ENCODE assay signal across 7 mouse cellular contexts in genomic region chr8:84980622-84981358, GRCm38 (mm10). TPM values are rescaled to one million over a fixed set of nuclear protein-coding genes. Genes with fewer than 3 reads are reported as not detected.
DNase-seq lines count a peak whose midpoint lies in the region; ATAC-seq and TF ChIP-seq lines count a peak whose summit lies in the region.

No protein-coding gene starts in this region.

- TF ChIP-seq CTCF in C2C12 (IDR thresholded peaks at IDR 0.05; ENCODE audit: control insufficient read depth, insufficient read depth, insufficient read length) (no peak), G1E (IDR thresholded peaks at IDR 0.05; ENCODE audit: low read depth, low read length) (no peak)
- TF ChIP-seq CTCF in cortical plate, adult 2 months (IDR thresholded peaks at IDR 0.05; ENCODE audit: extremely low read depth, insufficient read depth, low read length): no peak
- TF ChIP-seq CTCF in stomach, postnatal 0 days (IDR thresholded peaks at IDR 0.05; ENCODE audit: low read depth): no peak

- no peak for DNase-seq in G1E (ENCODE audit: low spot score)
- DNase-seq in heart, postnatal 10 days: peak; percentile 87 to 88
- peak; percentile 98 for DNase-seq in kidney, postnatal 36 days
- DNase-seq in lung, postnatal 4 days: peak; percentile 88 to 93
- peak; percentile 83 for DNase-seq in stomach, postnatal 0 days (ENCODE audit: low spot score)

- peak overlapping the region; percentile 57 for H3K27ac ChIP-seq in cortical plate, adult 2 months (ENCODE audit: insufficient read depth, low read length)
- peak overlapping the region; percentile 98 for H3K27ac ChIP-seq in stomach, postnatal 0 days (replicated peaks)

- H3ac ChIP-seq in C2C12 (ENCODE audit: control insufficient read depth, insufficient read length, low read depth): no peak overlapping the region

- H3K9ac ChIP-seq in stomach, postnatal 0 days (ENCODE audit: low read length): peak overlapping the region; percentile 66

- H3K79me3 ChIP-seq in C2C12 (ENCODE audit: low read depth): peaks cover 17% of the 10 kb centered on the region

- H3K4me3 ChIP-seq in C2C12 (ENCODE audit: insufficient read depth, poor library complexity, severe bottlenecking): peak overlapping the region; percentile 25
- peak overlapping the region; percentile 87; the same call in 1 of the 2 replicates for H3K4me3 ChIP-seq in G1E (ENCODE audit: low read depth, low read length)
- no peak overlapping the region for H3K4me3 ChIP-seq in cortical plate, adult 2 months (ENCODE audit: insufficient read depth, low read length)
- H3K4me3 ChIP-seq in stomach, postnatal 0 days (ENCODE audit: low read depth, low read length): peak overlapping the region; percentile 80; the same call in 1 of the 2 replicates

- H3K4me1 ChIP-seq in G1E (ENCODE audit: insufficient read depth, low read depth, low read length): peaks cover 88% of the 10 kb centered on the region
- peaks cover 3% of the 10 kb centered on the region; the same call in 1 of the 2 replicates for H3K4me1 ChIP-seq in cortical plate, adult 2 months (ENCODE audit: control insufficient read depth, insufficient read depth, low read length)
- H3K4me1 ChIP-seq in stomach, postnatal 0 days (replicated peaks; ENCODE audit: control insufficient read depth, insufficient read depth): peaks cover 33% of the 10 kb centered on the region

- H3K79me2 ChIP-seq in C2C12 (ENCODE audit: control insufficient read depth, insufficient read depth): peaks cover 34% of the 10 kb centered on the region

- no peak for TF ChIP-seq POLR2A in cortical plate, adult 2 months (IDR thresholded peaks at IDR 0.05; ENCODE audit: extremely low read depth, insufficient read depth, low read length)

- peak overlapping the region; percentile 96 for H3K4me2 ChIP-seq in stomach, postnatal 0 days (replicated peaks; ENCODE audit: low read depth)

- TF ChIP-seq EP300 in stomach, postnatal 0 days (optimal IDR thresholded peaks at IDR 0.05): no peak

- H3K36me3 ChIP-seq in C2C12 (ENCODE audit: control insufficient read depth, insufficient read depth) (peaks cover 9% of the 10 kb centered on the region), G1E (replicated peaks) (peaks cover 4% of the 10 kb centered on the region)
- no peaks in the 10 kb centered on the region for H3K36me3 ChIP-seq in stomach, postnatal 0 days (ENCODE audit: control insufficient read depth, insufficient read depth, low read length)

- no peak for ATAC-seq in G1E (ENCODE audit: extremely low read depth, insufficient number of reproducible peaks, low FRiP score, poor library complexity, severe bottlenecking)
- ATAC-seq in stomach, postnatal 0 days (ENCODE audit: low FRiP score, low TSS enrichment): no peak

- 26% methylated on average over 11 of the region's 11 CpGs for whole genome bisulfite sequencing in stomach, postnatal 0 days

- H3K27me3 ChIP-seq in C2C12 (ENCODE audit: control insufficient read depth, insufficient read depth, insufficient read length) (no peaks in the 10 kb centered on the region), G1E (ENCODE audit: insufficient read depth, low read length) (no peaks in the 10 kb centered on the region)
- no peaks in the 10 kb centered on the region for H3K27me3 ChIP-seq in stomach, postnatal 0 days (ENCODE audit: control insufficient read depth, insufficient read depth, low read length)

- intact Hi-C loops in heart, postnatal 10 days (cut with DNase I): no loop called here

- no peaks in the 10 kb centered on the region for H3K9me3 ChIP-seq in G1E (replicated peaks)
- H3K9me3 ChIP-seq in stomach, postnatal 0 days (ENCODE audit: control insufficient read depth, low read length): no peaks in the 10 kb centered on the region

TF ChIP-seq in C2C12, 6 proteins besides CTCF, POLR2A, EP300 and RAD21:
- TF ChIP-seq USF1 (IDR thresholded peaks at IDR 0.05; ENCODE audit: low read depth) (no peak), MYOD1 (IDR thresholded peaks at IDR 0.05; ENCODE audit: control insufficient read depth, insufficient read length, low read depth) (peak; percentile 92), MYOG (IDR thresholded peaks at IDR 0.05; ENCODE audit: control insufficient read depth, extremely low read depth, insufficient read length) (no peak), FOSL1 (IDR thresholded peaks at IDR 0.05; ENCODE audit: insufficient read depth, low read length, poor library complexity, severe bottlenecking) (no peak), MAX (IDR thresholded peaks at IDR 0.05) (peak; percentile 95), CEBPB (IDR thresholded peaks at IDR 0.05; ENCODE audit: low read depth) (no peak)
TF ChIP-seq in C2C12: peak in this region for 2.

RNA-seq across cellular contexts. Expression of gene Junb, which starts 2.3 kb away (rescaled TPM):
- polyA plus RNA-seq in C2C12 (2012; fragmentation: generic; extraction: Trizol) (158 TPM), G1E (2012) (66.8 and 78.5 TPM in 2 replicates)
- total RNA-seq in G1E (2014; fragmentation: Nextera tagmentation) (25.6 and 38.5 TPM in 2 replicates), G1E (2017) (23.8 and 33.6 TPM in 2 replicates)
- 57.5 and 81.7 TPM in 2 replicates for polyA plus RNA-seq in cortical plate, adult 2 months (2012; rRNA removed)
- total RNA-seq in heart, postnatal 10 days (2021): 10 to 100 TPM; 12.6 to 12.7 TPM
- polyA plus RNA-seq in stomach, postnatal 0 days (2015; fragmentation: Nextera tagmentation; extraction: Ambion mirVana): 88.5 and 95.9 TPM in 2 replicates

RNA-seq across cellular contexts. Expression of gene Hook2, which starts 9.6 kb away (rescaled TPM):
- polyA plus RNA-seq in C2C12 (2012; fragmentation: generic; extraction: Trizol) (7.0 TPM), G1E (2012) (12.2 and 12.7 TPM in 2 replicates)
- total RNA-seq in G1E (2014; fragmentation: Nextera tagmentation) (2.7 and 3.4 TPM in 2 replicates), G1E (2017) (7.9 and 8.2 TPM in 2 replicates)
- polyA plus RNA-seq in cortical plate, adult 2 months (2012; rRNA removed): 15.6 and 19.2 TPM in 2 replicates
- 1 to 10 TPM; 1.8 to 2.3 TPM for total RNA-seq in heart, postnatal 10 days (2021)
- polyA plus RNA-seq in stomach, postnatal 0 days (2015; fragmentation: Nextera tagmentation; extraction: Ambion mirVana): 28.8 and 30.9 TPM in 2 replicates

RNA-seq across cellular contexts. Expression of gene Rnaseh2a, which starts 11.2 kb away (rescaled TPM):
- 145 TPM for polyA plus RNA-seq in C2C12 (2012; fragmentation: generic; extraction: Trizol)
- total RNA-seq in G1E (2014; fragmentation: Nextera tagmentation): 162 and 174 TPM in 2 replicates
- 94.1 and 132 TPM in 2 replicates for total RNA-seq in G1E (2017)
- 477 and 636 TPM in 2 replicates for polyA plus RNA-seq in G1E (2012)
- polyA plus RNA-seq in cortical plate, adult 2 months (2012; rRNA removed): 37.3 and 37.7 TPM in 2 replicates
- 10 to 100 TPM; 53.4 to 55.4 TPM for total RNA-seq in heart, postnatal 10 days (2021)
- 79.4 and 80.1 TPM in 2 replicates for polyA plus RNA-seq in stomach, postnatal 0 days (2015; fragmentation: Nextera tagmentation; extraction: Ambion mirVana)

RNA-seq across cellular contexts. Expression of gene Prdx2, which starts 11.4 kb away (rescaled TPM):
- polyA plus RNA-seq in C2C12 (2012; fragmentation: generic; extraction: Trizol) (609 TPM), G1E (2012) (19.6 and 86.4 TPM in 2 replicates)
- total RNA-seq in G1E (2014; fragmentation: Nextera tagmentation) (134 and 185 TPM in 2 replicates), G1E (2017) (299 and 388 TPM in 2 replicates)
- 287 TPM in 2 replicates for polyA plus RNA-seq in cortical plate, adult 2 months (2012; rRNA removed)
- 100 to 1,000 TPM; 689 to 769 TPM for total RNA-seq in heart, postnatal 10 days (2021)
- 370 and 376 TPM in 2 replicates for polyA plus RNA-seq in stomach, postnatal 0 days (2015; fragmentation: Nextera tagmentation; extraction: Ambion mirVana)

RNA-seq across cellular contexts. Expression of gene Gm49661, which starts 11.6 kb away (rescaled TPM):
- not detected for polyA plus RNA-seq in C2C12 (2012; fragmentation: generic; extraction: Trizol)
- total RNA-seq in G1E (2014; fragmentation: Nextera tagmentation): not detected in 2 replicates
- not detected in 2 replicates for total RNA-seq in G1E (2017)
- polyA plus RNA-seq in G1E (2012): not detected in 2 replicates
- not detected in 2 replicates for polyA plus RNA-seq in cortical plate, adult 2 months (2012; rRNA removed)
- total RNA-seq in heart, postnatal 10 days (2021): 1 to 10 TPM in 1 of 2 experiments, not detected in 1; 1.6 TPM
- polyA plus RNA-seq in stomach, postnatal 0 days (2015; fragmentation: Nextera tagmentation; extraction: Ambion mirVana): not detected in 2 replicates
